Mouse (Mus musculus) heart, embryonic 16.5 days (tissue): Measurements from ENCODE around the gene Cntnap2. TPM values are rescaled to one million over a fixed set of nuclear protein-coding genes. Genes with fewer than 3 reads are reported as not detected.
"Not testable (repeated sequence)": the region's sequence is repeated elsewhere in the genome, so short reads cannot be mapped to it uniquely, and the experiment has no call there.

Experiments
- ATAC-seq: fragments of 200-750 bp; cut with Nextera tagmentation; replicated peaks from 2 replicates; pipeline ENCODE4 v1.8.0; 2017; ENCODE audit warnings: moderate number of reproducible peaks; ENCODE audit not compliant: insufficient read depth, low FRiP score; ENCODE audit errors: extremely low read depth
- H3K27ac ChIP-seq: fragments of 300-500 bp; sonication (generic); 2 replicates; pipeline ENCODE4 v1.5.1; 2014; ENCODE audit warnings: mild to moderate bottlenecking, low read length, control low read depth, moderate library complexity
- H3K27me3 ChIP-seq: fragments of 300-500 bp; sonication (generic); 2 replicates; pipeline ENCODE4 v1.6.1; 2014; ENCODE audit warnings: low read length, mixed read lengths; ENCODE audit not compliant: control insufficient read depth, insufficient read depth
- H3K36me3 ChIP-seq: fragments of 300-500 bp; sonication (generic); 2 replicates; pipeline ENCODE4 v1.6.1; 2014; ENCODE audit not compliant: control insufficient read depth, insufficient read depth
- H3K4me1 ChIP-seq: fragments of 300-500 bp; sonication (generic); 2 replicates; pipeline ENCODE4 v1.6.1; 2014; ENCODE audit warnings: low read length, mixed read lengths; ENCODE audit not compliant: control insufficient read depth, insufficient read depth
- H3K4me2 ChIP-seq: fragments of 300-500 bp; sonication (generic); 2 replicates; pipeline ENCODE4 v1.6.1; 2014; ENCODE audit warnings: low read depth, mild to moderate bottlenecking, control low read depth, low read length
- H3K4me3 ChIP-seq: fragments of 300-500 bp; sonication (generic); 2 replicates; pipeline ENCODE4 v1.5.1; 2014; ENCODE audit warnings: mild to moderate bottlenecking, control low read depth, low read length
- H3K9ac ChIP-seq: fragments of 300-500 bp; sonication (generic); 2 replicates; pipeline ENCODE4 v1.6.1; 2014; ENCODE audit warnings: low read length, control low read depth
- H3K9me3 ChIP-seq: fragments of 300-500 bp; sonication (generic); replicated peaks from 2 replicates; pipeline ENCODE4 v1.6.1; 2016; ENCODE audit warnings: low read length; ENCODE audit not compliant: control insufficient read depth
- WGBS: fragments of 180-500 bp; shearing (Covaris S2); extraction: QIAGEN DNeasy Blood & Tissue Kit; methylation state at CpG from one replicate; pipeline ENCODE4 v1.1.7; 2014; 5-methylcytosine and 5-hydroxymethylcytosine counted together
- polyA plus RNA-seq: library from polyadenylated mRNA; unstranded; fragments of >200 nt; fragmentation: Nextera tagmentation; extraction: Ambion mirVana; gene quantifications from 2 replicates; pipeline ENCODE4 v1.2.1, GENCODE M21; 2015

The Cntnap2 gene
- polyA plus RNA-seq, 1 experiment from 2014 or later = 0.46 TPM

- not testable (repeated sequence) for H3K36me3 ChIP-seq, ATAC-seq, H3K9ac ChIP-seq, H3K4me2 ChIP-seq, H3K27ac ChIP-seq, H3K4me3 ChIP-seq, H3K4me1 ChIP-seq, H3K27me3 ChIP-seq, H3K9me3 ChIP-seq
- WGBS = 64% methylated on average over 12 of the region's 12 CpGs
Measured at GRCm38 (mm10) chr6:47286247-47286967, 2227.2 kb downstream of the Cntnap2 start.

DNA sequence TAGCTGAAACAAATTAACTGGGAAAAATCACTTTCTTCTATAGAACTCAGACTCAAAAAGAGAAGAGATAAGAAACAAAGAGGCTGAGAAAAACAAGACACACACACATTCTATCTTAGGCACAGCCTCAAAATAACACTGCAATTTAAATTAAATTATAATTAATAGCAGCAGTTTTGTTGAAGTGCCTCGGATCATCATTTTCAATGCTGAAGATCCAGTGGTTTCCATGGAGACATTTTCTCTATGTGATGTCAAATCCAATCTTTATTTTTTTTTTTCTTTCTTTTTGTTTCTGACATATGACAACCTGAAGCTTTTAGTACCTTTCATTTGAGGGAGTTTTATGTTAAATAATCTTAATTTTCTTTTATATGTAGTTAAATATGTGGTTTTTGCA, 2228.6 kb downstream of the Cntnap2 start:
- no peak for ATAC-seq

GRCm38 (mm10) chr6:47291973-47292372, 2232.8 kb downstream of the Cntnap2 start:
- H3K4me2 ChIP-seq = no peak overlapping the region
- no peaks in the 10 kb centered on the region for H3K36me3 ChIP-seq
- H3K27me3 ChIP-seq = no peaks in the 10 kb centered on the region
- H3K4me3 ChIP-seq = no peak overlapping the region
- no peaks in the 10 kb centered on the region for H3K4me1 ChIP-seq
- no peak overlapping the region for H3K27ac ChIP-seq
- H3K9ac ChIP-seq = no peak overlapping the region
- H3K9me3 ChIP-seq = no peaks in the 10 kb centered on the region
- ATAC-seq = no peak

More for the DNA sequence above, 2228.6 kb downstream of the Cntnap2 start:
- H3K4me3 ChIP-seq = no peak overlapping the region
- H3K9me3 ChIP-seq = no peaks in the 10 kb centered on the region
- H3K27me3 ChIP-seq = no peaks in the 10 kb centered on the region
- H3K27ac ChIP-seq = no peak overlapping the region
- WGBS = 77% methylated on average over 1 of the region's 1 CpGs
- no peaks in the 10 kb centered on the region for H3K36me3 ChIP-seq
- no peak overlapping the region for H3K9ac ChIP-seq
- no peaks in the 10 kb centered on the region for H3K4me1 ChIP-seq
- no peak overlapping the region for H3K4me2 ChIP-seq

DNA sequence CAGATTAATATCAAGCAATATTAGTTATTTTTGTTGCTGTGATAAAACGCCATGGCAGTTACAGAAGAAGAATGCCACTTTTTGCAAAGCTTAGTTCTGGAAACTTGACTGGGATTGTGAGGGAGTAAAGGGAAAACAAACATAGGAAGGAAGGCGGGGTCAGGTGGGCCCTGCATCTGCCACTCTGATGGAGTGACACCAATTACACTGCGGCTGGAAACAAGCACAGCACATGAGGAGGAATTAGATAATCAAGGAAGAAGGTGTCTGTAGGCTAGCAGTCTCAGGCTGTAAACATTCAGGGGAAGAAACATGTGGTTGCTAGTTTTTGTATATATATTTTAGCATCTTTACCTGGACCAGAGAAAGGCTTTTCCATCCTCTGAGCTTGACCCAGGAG, 2233.3 kb downstream of the Cntnap2 start:
- no peak overlapping the region for H3K27ac ChIP-seq
- no peak overlapping the region for H3K9ac ChIP-seq
- H3K4me3 ChIP-seq = no peak overlapping the region
- WGBS = 67% methylated on average over 3 of the region's 3 CpGs
- no peaks in the 10 kb centered on the region for H3K9me3 ChIP-seq
- no peaks in the 10 kb centered on the region for H3K36me3 ChIP-seq
- no peak for ATAC-seq
- H3K4me1 ChIP-seq = no peaks in the 10 kb centered on the region
- H3K27me3 ChIP-seq = no peaks in the 10 kb centered on the region
- H3K4me2 ChIP-seq = no peak overlapping the region

DNA sequence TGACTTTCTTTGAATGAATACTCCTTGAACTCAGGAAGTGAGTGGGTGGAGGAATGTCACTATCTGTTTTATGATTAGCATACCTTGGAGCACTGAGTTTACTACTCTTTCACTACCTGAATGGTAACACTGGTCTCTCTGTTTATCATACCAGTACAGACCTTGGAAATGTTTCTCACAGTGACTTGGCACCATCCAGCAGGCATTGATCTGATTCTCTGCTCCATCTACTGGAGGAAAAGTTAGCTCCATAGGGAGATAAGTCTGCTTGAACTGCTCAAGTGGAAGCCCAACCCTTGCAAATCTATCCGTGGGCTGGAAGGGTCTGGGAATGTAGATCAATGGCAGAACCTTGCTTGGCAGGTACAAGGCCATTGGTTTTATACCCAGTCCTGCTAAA, 2235.3 kb downstream of the Cntnap2 start:
- 35% methylated on average over 1 of the region's 1 CpGs for WGBS
- no peaks in the 10 kb centered on the region for H3K27me3 ChIP-seq
- no peak for ATAC-seq

GRCm38 (mm10) chr6:47304848-47305490, 2245.8 kb downstream of the Cntnap2 start:
- Histone ChIP-seq H3K4me2 (no peak overlapping the region), H3K27me3 (no peaks in the 10 kb centered on the region), H3K36me3 (no peaks in the 10 kb centered on the region), H3K9me3 (no peaks in the 10 kb centered on the region), H3K27ac (no peak overlapping the region), H3K4me3 (no peak overlapping the region), H3K9ac (no peak overlapping the region), H3K4me1 (no peaks in the 10 kb centered on the region)
- no peak for ATAC-seq
- WGBS = 70% methylated on average over 11 of the region's 11 CpGs

More for the DNA sequence above, 2235.3 kb downstream of the Cntnap2 start:
- no peak overlapping the region for H3K4me3 ChIP-seq
- H3K27ac ChIP-seq = no peak overlapping the region
- no peak overlapping the region for H3K4me2 ChIP-seq
- no peak overlapping the region for H3K9ac ChIP-seq
- no peaks in the 10 kb centered on the region for H3K4me1 ChIP-seq
- H3K9me3 ChIP-seq = no peaks in the 10 kb centered on the region
- no peaks in the 10 kb centered on the region for H3K36me3 ChIP-seq

- ATAC-seq = no peak
- H3K4me1 ChIP-seq = no peaks in the 10 kb centered on the region
- H3K4me2 ChIP-seq = no peak overlapping the region
- no peaks in the 10 kb centered on the region for H3K27me3 ChIP-seq
- H3K36me3 ChIP-seq = no peaks in the 10 kb centered on the region
- WGBS = 64% methylated on average over 8 of the region's 8 CpGs
- no peaks in the 10 kb centered on the region for H3K9me3 ChIP-seq
- H3K9ac ChIP-seq = no peak overlapping the region
- no peak overlapping the region for H3K4me3 ChIP-seq
- no peak overlapping the region for H3K27ac ChIP-seq
Measured at GRCm38 (mm10) chr6:47306065-47306798, 2247.1 kb downstream of the Cntnap2 start.

- H3K9me3 ChIP-seq = no peaks in the 10 kb centered on the region
Measured at GRCm38 (mm10) chr6:47306954-47307353, 2247.8 kb downstream of the Cntnap2 start.

More at GRCm38 (mm10) chr6:47306954-47307353, 2247.8 kb downstream of the Cntnap2 start:
- 86% methylated on average over 12 of the region's 12 CpGs for WGBS
- ATAC-seq = no peak
- H3K4me2 ChIP-seq = no peak overlapping the region
- H3K36me3 ChIP-seq = no peaks in the 10 kb centered on the region
- H3K27me3 ChIP-seq = no peaks in the 10 kb centered on the region
- no peak overlapping the region for H3K27ac ChIP-seq
- H3K4me3 ChIP-seq = no peak overlapping the region
- no peak overlapping the region for H3K9ac ChIP-seq
- no peaks in the 10 kb centered on the region for H3K4me1 ChIP-seq
